Mouse (Mus musculus): Measurements from ENCODE around the gene 2310022B05Rik. TPM values are rescaled to one million over a fixed set of nuclear protein-coding genes. Genes with fewer than 3 reads are reported as not detected.

The 2310022B05Rik gene
- polyA plus RNA-seq (2012; rRNA removed) (89.4 and 105 TPM in 2 replicates), polyA plus RNA-seq (2014; fragmentation: Nextera tagmentation; extraction: Ambion mirVana) (50.7 and 53.9 TPM in 2 replicates)

DNA sequence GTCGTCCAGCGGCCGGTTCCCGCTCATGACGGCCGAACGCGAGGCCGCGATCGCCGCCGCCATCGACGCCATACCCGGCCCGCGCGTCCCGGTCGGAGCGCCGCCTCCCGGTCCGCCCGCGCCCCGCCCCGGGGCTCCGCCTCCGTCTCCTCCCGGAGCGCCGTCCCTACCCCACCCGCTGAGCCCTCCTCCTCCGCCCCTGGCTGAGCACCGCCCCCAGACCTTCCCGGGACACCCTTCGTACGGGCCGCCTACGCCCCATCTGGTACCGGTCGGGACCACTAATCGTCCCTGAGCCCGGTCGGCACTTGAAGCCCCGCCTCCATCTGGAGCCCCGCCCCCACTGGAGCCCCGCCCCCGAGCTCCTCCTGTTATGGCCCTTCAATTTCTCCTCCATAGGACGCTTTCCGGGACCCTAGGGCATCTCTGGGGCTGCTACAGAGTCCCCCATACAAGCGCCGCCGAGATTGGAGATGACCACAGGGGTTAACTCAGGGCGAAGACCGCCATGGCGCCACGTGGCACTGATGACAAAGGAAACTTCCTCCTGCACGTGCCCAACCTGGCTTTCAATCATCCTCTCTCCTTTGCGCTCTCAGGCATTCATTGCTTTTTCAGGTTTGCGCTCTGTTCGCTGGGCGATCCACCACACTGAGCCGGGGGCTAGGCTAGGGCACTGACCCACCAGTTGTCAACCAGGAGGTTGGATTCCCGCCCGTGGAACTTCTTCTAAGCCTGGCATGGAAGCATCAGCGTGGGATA lies at the start of gene 2310022B05Rik:
2310022B05Rik (minus strand) TSS at position 258 of the 762 bp plus-strand sequence.
- Histone ChIP-seq H3K4me3 (replicated peaks; ENCODE audit: low read length) (peak within 1 kb of the TSS; percentile 89), H3K9ac (ENCODE audit: low read depth, low read length, severe bottlenecking) (peak within 1 kb of the TSS; percentile 89), H3K4me1 (ENCODE audit: control insufficient read depth, insufficient read depth, low read length) (peaks cover 34% of the 10 kb centered on the region), H3K27me3 (ENCODE audit: control insufficient read depth, insufficient read depth, low read length) (no peaks in the 10 kb centered on the region), H3K36me3 (ENCODE audit: control insufficient read depth, insufficient read depth, low read length) (peaks cover 7% of the 10 kb centered on the region; the same call in 1 of the 2 replicates), H3K27ac (replicated peaks; ENCODE audit: low read depth, low read length) (peak within 1 kb of the TSS; percentile 88), H3K4me2 (replicated peaks; ENCODE audit: low read depth, low read length, severe bottlenecking) (peak within 1 kb of the TSS; percentile 77), H3K9me3 (ENCODE audit: control insufficient read depth, low read length) (no peaks in the 10 kb centered on the region)
- DNase-seq (ENCODE audit: low spot score) (peak; percentile 88), ATAC-seq (ENCODE audit: low FRiP score, low read depth) (peak; percentile 94)
- TF ChIP-seq POLR2A (IDR thresholded peaks at IDR 0.05; ENCODE audit: borderline replicate concordance, extremely low read depth, insufficient read depth, insufficient read length): peak; percentile 79; the same call in 1 of the 2 replicates
- 1% methylated on average over 48 of the region's 69 CpGs for WGBS

DNA sequence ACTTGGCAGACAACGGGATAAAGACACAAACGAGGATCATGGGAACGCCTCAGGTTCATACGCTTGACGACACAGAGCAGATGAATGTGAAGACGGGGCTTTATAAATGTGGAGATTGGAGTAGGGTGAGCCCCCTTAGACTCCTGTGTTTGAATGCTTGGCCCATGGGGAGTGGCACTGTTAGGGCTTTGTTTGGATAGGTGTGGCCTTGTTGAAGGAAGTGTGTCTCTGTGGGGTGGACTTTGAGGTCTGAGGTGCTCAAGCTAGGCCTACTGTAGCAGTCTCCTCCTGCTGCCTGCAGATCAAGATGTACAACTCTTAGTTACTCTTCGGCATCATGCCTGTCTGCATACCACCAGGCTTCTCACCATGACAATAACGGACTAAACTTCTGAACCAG lies 42.7 kb upstream of the 2310022B05Rik start:
- no peak overlapping the region for H3K27ac ChIP-seq (replicated peaks; ENCODE audit: low read depth, low read length)
- no peaks in the 10 kb centered on the region for H3K9me3 ChIP-seq (ENCODE audit: control insufficient read depth, low read length)
- DNase-seq (ENCODE audit: low spot score): no peak
- no peak for TF ChIP-seq POLR2A (IDR thresholded peaks at IDR 0.05; ENCODE audit: borderline replicate concordance, extremely low read depth, insufficient read depth, insufficient read length)
- H3K27me3 ChIP-seq (ENCODE audit: control insufficient read depth, insufficient read depth, low read length): no peaks in the 10 kb centered on the region
- H3K4me2 ChIP-seq (replicated peaks; ENCODE audit: low read depth, low read length, severe bottlenecking): no peak overlapping the region
- ATAC-seq (ENCODE audit: low FRiP score, low read depth): no peak
- WGBS: 93% methylated on average over 8 of the region's 8 CpGs
- peaks cover 51% of the 10 kb centered on the region for H3K36me3 ChIP-seq (ENCODE audit: control insufficient read depth, insufficient read depth, low read length)
- H3K4me3 ChIP-seq (replicated peaks; ENCODE audit: low read length): no peak overlapping the region
- no peak overlapping the region for H3K9ac ChIP-seq (ENCODE audit: low read depth, low read length, severe bottlenecking)
- H3K4me1 ChIP-seq (ENCODE audit: control insufficient read depth, insufficient read depth, low read length): no peaks in the 10 kb centered on the region

DNA sequence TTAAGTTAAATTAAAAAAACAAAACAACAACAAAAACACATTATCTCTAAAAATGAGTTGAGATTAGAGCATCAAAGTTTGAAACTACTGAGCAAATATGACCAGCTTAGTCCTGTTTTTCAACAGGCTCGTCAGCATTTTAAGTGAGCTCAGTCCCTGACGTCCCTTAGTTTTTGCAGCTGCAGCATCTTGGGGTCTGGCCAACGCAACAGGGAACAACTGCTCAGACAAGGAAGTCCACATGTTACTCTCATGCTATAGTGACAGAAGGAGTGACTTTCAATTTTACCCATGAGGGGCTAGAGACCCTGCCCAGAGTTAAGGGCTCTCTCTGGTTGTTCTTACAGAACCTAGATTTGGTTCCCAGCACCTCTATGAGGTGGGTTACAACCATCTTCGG lies 41.2 kb upstream of the 2310022B05Rik start:
- no peak for TF ChIP-seq POLR2A (IDR thresholded peaks at IDR 0.05; ENCODE audit: borderline replicate concordance, extremely low read depth, insufficient read depth, insufficient read length)
- no peaks in the 10 kb centered on the region for H3K9me3 ChIP-seq (ENCODE audit: control insufficient read depth, low read length)
- H3K27ac ChIP-seq (replicated peaks; ENCODE audit: low read depth, low read length): no peak overlapping the region
- H3K9ac ChIP-seq (ENCODE audit: low read depth, low read length, severe bottlenecking): no peak overlapping the region
- ATAC-seq (ENCODE audit: low FRiP score, low read depth) (no peak), DNase-seq (ENCODE audit: low spot score) (no peak)
- no peaks in the 10 kb centered on the region for H3K4me1 ChIP-seq (ENCODE audit: control insufficient read depth, insufficient read depth, low read length)
- H3K36me3 ChIP-seq (ENCODE audit: control insufficient read depth, insufficient read depth, low read length): peaks cover 44% of the 10 kb centered on the region
- 89% methylated on average over 4 of the region's 4 CpGs for WGBS
- H3K4me2 ChIP-seq (replicated peaks; ENCODE audit: low read depth, low read length, severe bottlenecking): no peak overlapping the region
- H3K4me3 ChIP-seq (replicated peaks; ENCODE audit: low read length): no peak overlapping the region
- H3K27me3 ChIP-seq (ENCODE audit: control insufficient read depth, insufficient read depth, low read length): no peaks in the 10 kb centered on the region

DNA sequence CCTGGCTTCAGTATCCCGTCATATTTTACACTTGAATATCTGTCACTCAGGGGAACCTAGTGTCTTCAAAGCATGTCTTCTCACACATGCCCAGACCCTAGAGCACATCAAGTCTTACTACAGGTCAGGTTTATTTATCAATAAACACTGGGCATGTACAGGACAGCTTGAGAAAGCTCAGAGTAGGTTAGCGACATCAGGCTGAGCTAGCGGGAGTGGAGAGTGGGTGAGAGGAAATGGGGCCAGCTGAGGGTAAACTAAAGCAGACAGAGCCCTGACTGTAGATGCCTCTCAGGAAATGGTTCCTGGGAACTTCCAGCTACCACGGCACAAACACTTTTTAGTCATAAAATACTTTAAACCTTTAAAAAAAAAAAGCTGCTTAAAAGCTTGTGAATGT lies 40.4 kb upstream of the 2310022B05Rik start:
- no peak for TF ChIP-seq POLR2A (IDR thresholded peaks at IDR 0.05; ENCODE audit: borderline replicate concordance, extremely low read depth, insufficient read depth, insufficient read length)

DNA sequence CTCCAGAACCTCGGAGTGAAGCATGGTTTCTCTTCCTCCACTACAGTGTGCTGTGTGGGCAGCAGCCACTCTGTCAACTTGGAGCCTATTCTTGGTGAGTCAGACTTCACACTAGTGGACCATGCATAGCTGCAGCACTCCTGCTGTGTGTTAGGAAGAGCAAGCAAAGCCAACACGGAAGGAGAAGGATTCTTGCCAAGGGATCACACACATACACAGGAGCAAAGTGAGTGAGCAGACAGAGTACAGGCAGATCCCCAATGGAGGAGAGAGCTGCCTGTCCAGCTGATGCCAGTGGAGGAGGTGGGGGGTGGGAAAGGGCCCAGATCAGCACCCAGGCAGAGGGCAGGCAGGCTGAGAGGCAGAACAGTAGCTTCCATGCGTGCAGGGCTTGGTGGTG lies 39.0 kb upstream of the 2310022B05Rik start:
- DNase-seq (ENCODE audit: low spot score): no peak
- Histone ChIP-seq H3K4me3 (replicated peaks; ENCODE audit: low read length) (no peak overlapping the region), H3K9me3 (ENCODE audit: control insufficient read depth, low read length) (no peaks in the 10 kb centered on the region), H3K27me3 (ENCODE audit: control insufficient read depth, insufficient read depth, low read length) (no peaks in the 10 kb centered on the region), H3K4me1 (ENCODE audit: control insufficient read depth, insufficient read depth, low read length) (no peaks in the 10 kb centered on the region), H3K27ac (replicated peaks; ENCODE audit: low read depth, low read length) (no peak overlapping the region), H3K36me3 (ENCODE audit: control insufficient read depth, insufficient read depth, low read length) (peaks cover 50% of the 10 kb centered on the region), H3K4me2 (replicated peaks; ENCODE audit: low read depth, low read length, severe bottlenecking) (no peak overlapping the region), H3K9ac (ENCODE audit: low read depth, low read length, severe bottlenecking) (no peak overlapping the region)
- no peak for TF ChIP-seq POLR2A (IDR thresholded peaks at IDR 0.05; ENCODE audit: borderline replicate concordance, extremely low read depth, insufficient read depth, insufficient read length)
- WGBS: 88% methylated on average over 3 of the region's 3 CpGs
- ATAC-seq (ENCODE audit: low FRiP score, low read depth): no peak

More for the DNA sequence above, 40.4 kb upstream of the 2310022B05Rik start:
- H3K9ac ChIP-seq (ENCODE audit: low read depth, low read length, severe bottlenecking): no peak overlapping the region
- H3K4me2 ChIP-seq (replicated peaks; ENCODE audit: low read depth, low read length, severe bottlenecking): no peak overlapping the region
- H3K27ac ChIP-seq (replicated peaks; ENCODE audit: low read depth, low read length): no peak overlapping the region
- 64% methylated on average over 4 of the region's 4 CpGs for WGBS
- DNase-seq (ENCODE audit: low spot score) (no peak), ATAC-seq (ENCODE audit: low FRiP score, low read depth) (no peak)
- H3K4me3 ChIP-seq (replicated peaks; ENCODE audit: low read length): no peak overlapping the region
- H3K27me3 ChIP-seq (ENCODE audit: control insufficient read depth, insufficient read depth, low read length): no peaks in the 10 kb centered on the region
- H3K36me3 ChIP-seq (ENCODE audit: control insufficient read depth, insufficient read depth, low read length): peaks cover 44% of the 10 kb centered on the region
- no peaks in the 10 kb centered on the region for H3K4me1 ChIP-seq (ENCODE audit: control insufficient read depth, insufficient read depth, low read length)
- no peaks in the 10 kb centered on the region for H3K9me3 ChIP-seq (ENCODE audit: control insufficient read depth, low read length)
